7 mouse cellular contexts compared by ENCODE assay signal in genomic region chr10:39960441-39960822, GRCm38 (mm10). TPM values are rescaled to one million over a fixed set of nuclear protein-coding genes. Genes with fewer than 3 reads are reported as not detected.
DNase-seq lines count a peak whose midpoint lies in the region; ATAC-seq and TF ChIP-seq lines count a peak whose summit lies in the region.

No protein-coding gene starts in this region.

- H3K27ac ChIP-seq in lung, embryonic 15.5 days, result no peak overlapping the region
- no peak overlapping the region for H3K27ac ChIP-seq in hindbrain, embryonic 10.5 days
- H3K27ac ChIP-seq in liver, embryonic 13.5 days, result no peak overlapping the region
- no peak overlapping the region for H3K27ac ChIP-seq in stomach, embryonic 15.5 days
- no peak overlapping the region for H3K27ac ChIP-seq in left cerebral cortex, adult 2 months

- no peaks in the 10 kb centered on the region for H3K9me3 ChIP-seq in lung, embryonic 15.5 days
- no peaks in the 10 kb centered on the region for H3K9me3 ChIP-seq in hindbrain, embryonic 10.5 days
- no peaks in the 10 kb centered on the region for H3K9me3 ChIP-seq in liver, embryonic 13.5 days (replicated peaks)
- H3K9me3 ChIP-seq in stomach, embryonic 15.5 days, result no peaks in the 10 kb centered on the region

- H3K9ac ChIP-seq in lung, embryonic 15.5 days, result no peak overlapping the region
- no peak overlapping the region for H3K9ac ChIP-seq in liver, embryonic 13.5 days
- no peak overlapping the region for H3K9ac ChIP-seq in stomach, embryonic 15.5 days

- intact Hi-C loops in left cerebral cortex, adult 2 months (cut with DNase I), result no loop called here

- no peaks in the 10 kb centered on the region; the same call in 1 of the 2 replicates for H3K27me3 ChIP-seq in lung, embryonic 15.5 days
- H3K27me3 ChIP-seq in hindbrain, embryonic 10.5 days (ENCODE audit: insufficient read depth, poor library complexity, severe bottlenecking), result peaks cover 15% of the 10 kb centered on the region
- H3K27me3 ChIP-seq in liver, embryonic 13.5 days, result 0 out of 2 replicates have a peak, but pooled peaks cover 4% of the 10 kb centered on the region
- no peaks in the 10 kb centered on the region for H3K27me3 ChIP-seq in stomach, embryonic 15.5 days (replicated peaks)

- ATAC-seq in lung, embryonic 15.5 days (ENCODE audit: borderline replicate concordance, extremely low read depth, low FRiP score, low TSS enrichment), result 0 out of 2 replicates have a peak, but pooled peaks have one; percentile 13
- peak; percentile 32; the same call in 1 of the 2 replicates for ATAC-seq in liver, embryonic 13.5 days (ENCODE audit: low read depth)
- ATAC-seq in stomach, embryonic 15.5 days (ENCODE audit: insufficient read depth, low FRiP score, low read depth), result peak; percentile 21; the same call in 1 of the 2 replicates

- DNase-seq in lung, adult 2 months, result no peak
- no peak for DNase-seq in hindbrain, embryonic 10.5 days (ENCODE audit: low spot score)
- no peak for DNase-seq in liver, embryonic 13.5 days
- DNase-seq in c-Kit-positive CD71-positive TER-119-positive erythroid progenitor cells, embryonic 14.5 days (ENCODE audit: low spot score), result no peak
- no peak for DNase-seq in left cerebral cortex, adult 2 months (ENCODE audit: extremely low spot score in 1 of 2, low spot score in 2 of 2)

- WGBS in lung, embryonic 15.5 days, result 42% methylated on average over 11 of the region's 11 CpGs
- WGBS in lung, adult 2 months, result 40% methylated on average over 11 of the region's 11 CpGs
- 46% methylated on average over 11 of the region's 11 CpGs for WGBS in hindbrain, embryonic 10.5 days
- 40% methylated on average over 11 of the region's 11 CpGs for WGBS in liver, embryonic 13.5 days (ENCODE audit: insufficient replicate concordance)
- 45% methylated on average over 11 of the region's 11 CpGs for WGBS in stomach, embryonic 15.5 days

- peaks cover 6% of the 10 kb centered on the region; the same call in 1 of the 2 replicates for H3K4me1 ChIP-seq in lung, embryonic 15.5 days
- H3K4me1 ChIP-seq in lung, adult 2 months (ENCODE audit: control insufficient read depth, insufficient read depth, low read length), result no peaks in the 10 kb centered on the region
- peaks cover 11% of the 10 kb centered on the region for H3K4me1 ChIP-seq in hindbrain, embryonic 10.5 days (replicated peaks)
- H3K4me1 ChIP-seq in liver, embryonic 13.5 days (replicated peaks), result peaks cover 16% of the 10 kb centered on the region
- H3K4me1 ChIP-seq in stomach, embryonic 15.5 days, result peaks cover 3% of the 10 kb centered on the region; the same call in 1 of the 2 replicates

- H3K4me2 ChIP-seq in lung, embryonic 15.5 days, result peak overlapping the region; percentile 97
- peak overlapping the region; percentile 83 for H3K4me2 ChIP-seq in liver, embryonic 13.5 days
- H3K4me2 ChIP-seq in stomach, embryonic 15.5 days, result peak overlapping the region; percentile 96; the same call in 1 of the 2 replicates

- no peaks in the 10 kb centered on the region for H3K36me3 ChIP-seq in lung, embryonic 15.5 days
- no peaks in the 10 kb centered on the region for H3K36me3 ChIP-seq in hindbrain, embryonic 10.5 days
- H3K36me3 ChIP-seq in liver, embryonic 13.5 days, result no peaks in the 10 kb centered on the region
- no peaks in the 10 kb centered on the region for H3K36me3 ChIP-seq in stomach, embryonic 15.5 days

- no peak for TF ChIP-seq CTCF in lung, adult 2 months (IDR thresholded peaks at IDR 0.05; ENCODE audit: insufficient read depth, low read length)
- no peak for TF ChIP-seq CTCF in left cerebral cortex, adult 2 months (IDR thresholded peaks at IDR 0.05)

- H3K4me3 ChIP-seq in lung, embryonic 15.5 days, result no peak overlapping the region
- no peak overlapping the region for H3K4me3 ChIP-seq in lung, adult 2 months (replicated peaks; ENCODE audit: extremely low read depth, low read depth, low read length)
- peak overlapping the region; percentile 69 for H3K4me3 ChIP-seq in hindbrain, embryonic 10.5 days
- H3K4me3 ChIP-seq in liver, embryonic 13.5 days (replicated peaks), result no peak overlapping the region
- peak overlapping the region; percentile 58; the same call in 1 of the 2 replicates for H3K4me3 ChIP-seq in stomach, embryonic 15.5 days (replicated peaks)
- no peak overlapping the region for H3K4me3 ChIP-seq in left cerebral cortex, adult 2 months

- TF ChIP-seq POLR2A in lung, adult 2 months (IDR thresholded peaks at IDR 0.05; ENCODE audit: borderline replicate concordance, extremely low read depth, low read depth, low read length), result no peak

RNA-seq across cellular contexts. Expression of gene Mfsd4b3, which starts 0.5 kb away (rescaled TPM):
- 0.20 and 0.55 TPM in 2 replicates for polyA plus RNA-seq in lung, embryonic 15.5 days (2015; fragmentation: Nextera tagmentation; extraction: Ambion mirVana)
- polyA plus RNA-seq in lung, adult 2 months (2012; rRNA removed), result 1.0 and 1.5 TPM in 2 replicates
- 0.16 TPM in 1 of 2 replicates, not detected in the other for polyA plus RNA-seq in hindbrain, embryonic 10.5 days (2016; fragmentation: Nextera tagmentation; extraction: Ambion mirVana)
- polyA plus RNA-seq in liver, embryonic 13.5 days (2015; fragmentation: Nextera tagmentation; extraction: Ambion mirVana), result 1.3 and 1.4 TPM in 2 replicates
- polyA plus RNA-seq in stomach, embryonic 15.5 days (2015; fragmentation: Nextera tagmentation; extraction: Ambion mirVana), result 1.1 and 1.5 TPM in 2 replicates
- under 1 TPM in 1 of 2 experiments, not detected in 1; 0.32 TPM for total RNA-seq in left cerebral cortex, adult 2 months (2021)

RNA-seq across cellular contexts. Expression of gene Mfsd4b5, which starts 26.0 kb away (rescaled TPM):
- 0.15 TPM in 1 of 2 replicates, not detected in the other for polyA plus RNA-seq in lung, embryonic 15.5 days (2015; fragmentation: Nextera tagmentation; extraction: Ambion mirVana)
- polyA plus RNA-seq in lung, adult 2 months (2012; rRNA removed), result 0.19 and 0.30 TPM in 2 replicates
- not detected in 2 replicates for polyA plus RNA-seq in hindbrain, embryonic 10.5 days (2016; fragmentation: Nextera tagmentation; extraction: Ambion mirVana)
- 0.03 and 0.08 TPM in 2 replicates for polyA plus RNA-seq in liver, embryonic 13.5 days (2015; fragmentation: Nextera tagmentation; extraction: Ambion mirVana)
- polyA plus RNA-seq in stomach, embryonic 15.5 days (2015; fragmentation: Nextera tagmentation; extraction: Ambion mirVana), result 0.04 and 0.08 TPM in 2 replicates
- under 1 TPM; 0.27 to 0.37 TPM for total RNA-seq in left cerebral cortex, adult 2 months (2021)

RNA-seq across cellular contexts. Expression of gene Mfsd4b2, which starts 33.7 kb away (rescaled TPM):
- not detected in 2 replicates for polyA plus RNA-seq in lung, embryonic 15.5 days (2015; fragmentation: Nextera tagmentation; extraction: Ambion mirVana)
- not detected in 2 replicates for polyA plus RNA-seq in lung, adult 2 months (2012; rRNA removed)
- not detected in 2 replicates for polyA plus RNA-seq in hindbrain, embryonic 10.5 days (2016; fragmentation: Nextera tagmentation; extraction: Ambion mirVana)
- polyA plus RNA-seq in liver, embryonic 13.5 days (2015; fragmentation: Nextera tagmentation; extraction: Ambion mirVana), result not detected in 2 replicates
- polyA plus RNA-seq in stomach, embryonic 15.5 days (2015; fragmentation: Nextera tagmentation; extraction: Ambion mirVana), result 0.19 and 0.23 TPM in 2 replicates
- under 1 TPM; 0.35 to 0.38 TPM for total RNA-seq in left cerebral cortex, adult 2 months (2021)

Comparison
In these comparisons a context has a peak if more than half of its experiments do, and no peak if none do; other contexts are left out.
1. H3K4me3 ChIP-seq: peak in hindbrain, embryonic 10.5 days (single experiment) and stomach, embryonic 15.5 days (single experiment); none in lung, embryonic 15.5 days (single experiment), lung, adult 2 months (single experiment), liver, embryonic 13.5 days (single experiment) and left cerebral cortex, adult 2 months (single experiment).
2. Peak in every context shown above with its lines, with median percentiles within 50 percentile points of each other: ATAC-seq and H3K4me2 ChIP-seq.